Mouse (Mus musculus): ENCODE data around the gene Pir.

Pir gene

DNA sequence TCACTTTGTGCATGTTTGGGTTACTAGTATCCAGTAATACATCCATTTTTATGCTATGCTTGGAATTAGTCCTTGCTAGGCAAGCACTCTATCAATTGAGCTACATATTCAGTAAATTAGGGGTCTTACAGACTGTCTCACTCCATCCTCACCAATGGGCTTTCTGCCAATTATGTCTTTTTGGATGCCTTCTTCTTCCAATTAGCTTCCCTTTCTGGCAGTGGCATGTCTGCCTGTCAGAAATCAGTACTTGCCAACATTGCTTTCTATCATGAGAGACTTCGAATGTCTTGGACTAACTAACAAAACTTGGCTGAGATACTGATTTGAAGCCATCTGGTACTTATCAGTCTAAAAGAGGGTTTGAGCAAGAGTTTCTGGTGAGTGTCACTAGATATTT lies 44.7 kb downstream of the Pir start:
- no peak for TF ChIP-seq GATA4 (IDR thresholded peaks at IDR 0.05; ENCODE audit: insufficient replicate concordance, low read length)

DNA sequence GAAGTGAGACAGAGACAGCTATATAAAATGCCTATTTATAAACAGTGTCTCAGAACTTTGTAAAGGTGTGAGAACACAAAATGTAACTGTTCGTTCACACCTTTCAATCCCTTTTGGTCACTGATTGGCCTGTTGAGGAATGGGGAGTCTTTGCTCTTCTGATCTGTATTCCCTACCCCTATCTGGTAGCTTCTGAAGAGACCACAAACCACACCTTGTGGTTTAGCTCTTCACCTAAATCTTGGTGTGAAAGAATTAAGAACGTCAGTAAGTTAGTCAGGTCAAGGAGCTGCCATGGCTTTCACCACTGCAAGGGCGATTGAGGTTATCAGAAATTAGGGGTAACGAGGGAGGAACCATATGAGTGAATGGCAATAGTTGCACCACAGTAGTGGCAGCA lies 49.4 kb downstream of the Pir start:
- TF ChIP-seq GATA4 (IDR thresholded peaks at IDR 0.05; ENCODE audit: insufficient replicate concordance, low read length): no peak

DNA sequence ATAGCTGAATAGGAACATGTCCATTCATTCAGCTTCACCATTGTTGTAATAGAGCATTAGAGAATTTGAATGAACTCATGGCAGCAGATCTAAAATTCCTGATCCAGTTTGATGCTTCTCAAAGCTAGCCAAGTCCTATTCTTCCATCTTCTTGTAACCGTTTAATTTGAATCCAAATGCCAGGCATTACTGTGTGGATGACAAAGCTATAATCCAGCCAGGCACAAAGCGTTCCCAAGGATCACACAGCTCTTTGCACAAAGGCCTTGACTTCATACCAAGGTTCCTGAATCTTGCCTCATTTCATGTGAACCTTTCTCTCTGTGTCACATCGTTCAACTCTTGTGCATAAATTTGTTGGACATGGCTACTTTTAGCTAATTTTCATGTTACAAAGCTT lies 50.9 kb downstream of the Pir start:
- TF ChIP-seq GATA4 (IDR thresholded peaks at IDR 0.05; ENCODE audit: insufficient replicate concordance, low read length): no peak

DNA sequence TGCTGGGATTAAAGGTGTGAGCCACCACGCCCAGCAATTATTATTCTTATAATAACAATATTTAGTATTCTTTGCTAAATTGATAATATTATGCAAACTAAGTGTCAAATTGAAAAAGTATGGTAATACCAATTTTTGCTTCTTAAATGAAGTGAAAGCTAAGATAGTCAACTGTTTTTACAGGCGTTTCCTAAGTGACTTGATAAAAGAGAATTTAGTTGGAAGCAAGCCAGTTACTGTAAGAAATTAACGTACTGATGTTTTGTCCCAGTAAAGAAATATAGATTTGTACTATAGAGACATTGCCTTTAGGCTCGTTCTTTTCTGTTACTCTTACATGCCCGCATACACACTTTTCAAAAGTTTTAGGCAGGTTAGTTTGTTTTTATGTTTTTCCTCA lies 53.3 kb downstream of the Pir start:
- no peak for TF ChIP-seq GATA4 (IDR thresholded peaks at IDR 0.05; ENCODE audit: insufficient replicate concordance, low read length)

DNA sequence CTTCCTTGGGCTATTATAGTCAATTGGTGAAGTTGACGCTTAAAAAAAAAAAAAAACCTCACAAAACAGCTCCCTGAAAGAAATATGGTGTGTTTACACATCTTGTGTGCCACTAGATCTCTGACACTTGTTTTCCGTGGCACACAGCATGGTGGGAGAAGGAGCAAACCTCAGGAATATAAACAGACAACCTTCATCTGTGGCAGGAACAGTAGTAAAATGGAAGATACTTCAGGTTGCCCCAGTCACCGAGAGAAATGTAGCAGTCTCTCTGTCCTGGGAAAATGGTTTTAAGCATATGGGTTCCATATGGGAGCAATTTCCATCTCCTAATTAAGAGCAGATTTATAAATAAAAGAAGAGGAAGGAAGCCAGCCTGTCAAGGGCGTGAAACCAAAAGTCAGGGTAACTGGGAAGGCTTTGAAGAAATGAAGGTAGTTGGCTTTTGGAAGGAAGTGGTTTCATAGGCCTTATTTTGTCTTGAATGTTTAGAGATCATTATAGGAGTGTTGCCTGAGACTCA lies 54.3 kb downstream of the Pir start:
- no peak for TF ChIP-seq GATA4 (IDR thresholded peaks at IDR 0.05; ENCODE audit: insufficient replicate concordance, low read length)

DNA sequence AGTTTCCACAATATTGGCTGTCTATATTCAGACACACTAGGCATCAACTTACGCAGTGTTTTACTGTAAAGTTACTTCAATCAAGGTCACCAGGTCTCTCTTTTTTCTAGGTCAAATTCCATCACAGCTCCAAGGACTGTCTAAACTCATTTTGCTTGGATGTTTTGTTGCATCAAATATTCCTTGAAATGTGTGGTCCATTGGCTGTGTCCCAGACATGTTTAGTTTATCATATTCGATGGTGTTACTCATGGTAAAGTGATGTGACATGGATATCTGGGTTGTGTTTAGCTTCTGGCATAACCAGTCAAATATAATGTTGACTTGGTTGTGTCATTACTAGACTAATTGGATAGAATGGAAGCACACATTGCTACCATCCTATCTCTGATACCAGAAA lies 61.2 kb downstream of the Pir start:
- TF ChIP-seq GATA4 (IDR thresholded peaks at IDR 0.05; ENCODE audit: insufficient replicate concordance, low read length): no peak

DNA sequence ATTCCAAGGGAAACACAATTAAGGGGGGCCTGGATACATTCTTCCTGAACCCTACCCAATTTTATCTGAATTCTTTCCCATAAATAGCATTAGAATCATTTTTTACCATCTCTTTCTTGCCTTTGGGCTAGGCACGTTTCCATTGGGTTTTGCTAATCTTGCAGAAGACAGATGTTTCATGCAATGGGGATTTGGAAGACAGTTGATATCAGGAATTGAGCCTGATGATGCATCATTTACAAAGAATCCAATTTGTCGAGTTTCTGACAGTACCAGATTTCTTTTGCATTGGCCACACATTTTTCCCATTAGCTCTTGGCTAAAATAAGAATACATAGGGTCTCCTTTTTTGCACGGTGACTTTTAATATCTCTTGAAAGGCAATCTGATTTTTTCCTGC lies 61.6 kb downstream of the Pir start:
- TF ChIP-seq GATA4 (IDR thresholded peaks at IDR 0.05; ENCODE audit: insufficient replicate concordance, low read length): no peak

DNA sequence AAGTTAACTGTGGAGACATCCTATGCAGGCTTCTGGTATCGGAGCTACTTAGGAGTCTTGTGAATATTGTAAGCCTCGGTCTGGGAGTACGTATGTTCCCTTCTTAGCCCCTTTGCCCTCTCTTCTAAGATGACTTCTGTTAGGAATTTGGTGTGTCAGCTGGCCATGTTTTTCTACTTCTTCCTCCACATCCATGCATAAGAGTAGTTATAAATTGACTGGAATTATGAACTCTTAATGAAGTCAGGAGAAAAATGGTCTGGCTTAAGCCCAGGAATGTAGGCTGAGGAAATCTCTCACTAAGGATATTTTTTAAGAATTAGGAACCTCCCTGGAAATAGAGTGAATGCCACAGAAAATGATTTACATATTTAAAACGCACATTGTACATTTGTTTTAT lies 69.4 kb downstream of the Pir start:
- TF ChIP-seq GATA4 (IDR thresholded peaks at IDR 0.05; ENCODE audit: insufficient replicate concordance, low read length): no peak

DNA sequence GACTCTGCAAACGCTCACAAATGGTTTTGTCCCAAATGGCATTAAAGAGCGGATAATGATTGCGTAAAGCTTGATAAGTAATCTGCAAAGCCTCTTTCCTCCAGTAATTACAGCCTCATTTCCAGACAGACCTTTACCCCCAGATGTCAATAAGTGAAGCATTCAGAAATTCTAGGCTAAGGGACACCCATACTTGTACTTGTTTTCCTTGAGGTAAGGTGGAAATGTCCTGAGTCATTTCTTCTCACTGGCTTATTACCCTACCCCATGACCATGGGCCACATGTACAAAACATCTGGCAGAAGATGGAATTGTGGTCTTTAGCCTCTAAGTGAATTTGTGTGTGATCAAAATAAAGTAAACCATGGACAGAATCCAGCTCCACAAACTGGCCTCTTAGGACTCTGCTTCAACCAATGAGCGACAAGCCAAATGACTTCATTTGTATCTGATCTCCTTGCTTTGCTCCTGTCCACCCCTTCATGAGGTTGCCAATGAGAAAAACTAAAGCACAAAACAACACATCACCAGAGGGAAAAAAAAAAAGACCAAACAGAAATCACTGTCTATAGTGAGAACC lies 76.3 kb downstream of the Pir start:
- TF ChIP-seq GATA4 (IDR thresholded peaks at IDR 0.05; ENCODE audit: insufficient replicate concordance, low read length): no peak

DNA sequence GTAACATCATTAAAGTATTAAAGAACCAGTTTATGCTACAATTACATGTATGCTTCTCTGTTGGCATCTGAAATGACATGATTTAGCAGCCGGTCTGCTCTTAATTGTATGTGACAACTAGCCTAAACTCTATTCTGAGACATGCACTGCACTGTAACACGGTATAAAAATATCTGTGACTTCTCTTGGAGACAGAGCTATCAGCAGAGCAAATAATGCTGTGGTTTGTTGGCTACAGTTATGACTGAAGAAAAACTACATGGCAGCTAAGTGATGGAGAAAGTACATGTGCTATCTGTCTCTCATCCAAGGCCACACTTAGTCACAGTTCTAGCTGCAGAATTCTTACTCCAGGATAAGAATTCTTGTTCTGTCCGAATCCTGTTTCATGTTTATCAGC lies 79.8 kb downstream of the Pir start:
- no peak for TF ChIP-seq GATA4 (IDR thresholded peaks at IDR 0.05; ENCODE audit: insufficient replicate concordance, low read length)

DNA sequence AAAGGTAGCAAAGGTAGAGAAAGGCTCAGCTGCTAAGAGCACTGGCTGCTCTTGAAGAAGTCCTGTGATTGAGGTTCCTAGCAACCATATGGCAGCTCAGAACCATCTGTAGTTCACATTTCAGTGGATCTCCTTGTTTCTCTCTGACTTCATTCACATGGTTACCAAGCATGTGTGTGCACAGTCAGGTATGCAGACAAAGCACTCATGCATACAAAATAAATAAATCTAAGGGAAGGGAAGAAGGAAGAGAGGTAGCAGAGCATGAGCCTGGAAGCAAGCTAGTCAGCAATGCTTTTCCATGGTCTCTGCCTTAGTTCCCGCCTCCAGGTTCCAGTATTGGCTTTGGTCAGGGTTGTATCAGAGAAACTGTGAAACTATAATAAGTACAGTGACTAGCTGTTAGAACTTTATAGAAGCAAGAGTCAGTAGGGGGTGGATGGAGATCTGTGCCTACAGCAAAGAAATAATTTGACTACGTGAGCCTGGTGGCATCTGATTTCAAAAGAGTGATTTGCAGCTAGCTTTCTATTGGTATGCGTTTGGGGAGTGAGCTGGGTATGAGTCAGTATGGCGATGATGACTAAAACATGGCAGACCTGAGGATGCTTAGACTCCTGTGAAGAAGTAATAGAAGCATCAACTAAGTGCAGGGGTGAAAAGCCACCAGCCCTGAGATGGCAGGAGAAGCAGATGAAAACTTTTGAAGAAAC lies 96.1 kb downstream of the Pir start:
- TF ChIP-seq GATA4 (IDR thresholded peaks at IDR 0.05; ENCODE audit: insufficient replicate concordance, low read length): no peak

DNA sequence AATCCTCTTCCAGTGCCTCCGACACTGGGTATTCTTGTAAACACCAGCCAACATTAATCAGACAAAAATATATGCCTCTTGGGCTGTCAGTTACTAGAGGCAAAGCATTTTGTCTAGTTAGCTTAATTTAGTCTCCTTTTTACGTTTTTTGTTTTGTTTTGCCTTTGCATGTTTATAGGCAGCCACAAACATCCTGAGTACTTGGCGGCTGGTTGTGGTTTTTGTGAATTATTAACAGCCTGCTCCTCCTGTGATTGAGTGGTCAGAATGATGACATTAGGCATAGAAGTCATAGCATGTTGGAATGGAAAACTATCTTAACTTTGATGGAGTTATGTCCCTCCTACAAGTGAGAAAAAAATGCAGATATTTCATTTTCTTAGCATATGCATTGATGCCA lies 101.4 kb downstream of the Pir start:
- TF ChIP-seq GATA4 (IDR thresholded peaks at IDR 0.05; ENCODE audit: insufficient replicate concordance, low read length): no peak

DNA sequence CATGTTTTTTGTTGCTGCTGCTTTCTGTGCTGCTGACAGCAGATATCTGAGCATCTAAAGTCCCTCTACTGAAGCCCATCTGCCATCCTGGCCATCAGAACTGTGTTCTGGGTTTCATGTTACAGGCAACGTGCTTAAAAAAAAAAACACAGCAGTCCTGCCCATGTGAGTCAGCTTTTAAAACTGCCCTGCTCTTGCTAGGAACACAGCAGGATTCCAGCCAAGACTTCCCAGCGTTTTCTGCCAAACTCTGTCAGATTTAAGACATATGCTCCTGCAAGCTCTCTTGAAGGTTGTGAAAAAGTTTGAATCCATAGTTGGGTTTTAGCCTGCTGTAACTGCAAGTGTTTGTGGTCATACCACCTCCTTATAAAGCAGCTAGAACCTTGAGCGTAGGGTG lies 103.9 kb downstream of the Pir start, which contains the start of gene Vegfd:
Vegfd (plus strand) TSS at position 298 of the 400 bp plus-strand sequence.
- no peak for TF ChIP-seq GATA4 (IDR thresholded peaks at IDR 0.05; ENCODE audit: insufficient replicate concordance, low read length)

DNA sequence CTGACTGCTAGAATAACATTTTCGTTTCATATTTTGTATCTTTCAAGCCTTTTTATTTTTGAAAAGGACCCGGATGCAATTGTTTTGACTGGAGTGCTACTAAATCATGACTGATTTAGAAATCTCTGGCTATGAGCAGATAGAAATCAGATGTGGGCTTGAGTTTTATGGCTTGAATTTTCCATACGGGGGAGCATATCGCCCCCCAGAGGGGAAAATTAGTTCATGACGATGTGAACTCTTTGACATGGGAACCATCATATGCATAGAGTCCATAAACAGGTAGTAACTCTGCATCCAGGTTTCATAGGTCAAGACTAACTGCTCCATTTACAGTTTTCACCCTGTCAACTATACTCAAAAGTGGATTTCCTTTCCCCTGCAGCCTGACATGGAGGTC lies 105.4 kb downstream of the Pir start:
- no peak for TF ChIP-seq GATA4 (IDR thresholded peaks at IDR 0.05; ENCODE audit: insufficient replicate concordance, low read length)

DNA sequence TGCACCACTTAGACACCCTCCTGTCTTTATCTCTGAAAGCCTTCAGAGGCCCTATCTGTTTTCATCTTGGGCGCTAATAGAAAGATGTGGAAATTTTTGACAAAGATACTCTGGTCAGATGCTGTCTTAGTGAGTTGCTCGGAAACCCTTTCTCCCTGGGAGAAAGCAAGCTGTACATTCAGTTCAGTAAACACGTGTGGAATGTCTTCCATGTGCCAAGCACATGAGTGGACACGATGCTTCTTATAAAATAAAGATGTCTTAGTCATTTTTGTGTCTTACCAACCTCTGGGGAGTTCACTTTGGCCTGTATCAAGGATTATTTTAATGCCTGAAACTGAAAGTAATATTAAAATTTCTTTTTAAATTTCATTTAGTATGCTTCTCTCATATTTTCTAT lies 110.5 kb downstream of the Pir start:
- no peak for TF ChIP-seq GATA4 (IDR thresholded peaks at IDR 0.05; ENCODE audit: insufficient replicate concordance, low read length)

DNA sequence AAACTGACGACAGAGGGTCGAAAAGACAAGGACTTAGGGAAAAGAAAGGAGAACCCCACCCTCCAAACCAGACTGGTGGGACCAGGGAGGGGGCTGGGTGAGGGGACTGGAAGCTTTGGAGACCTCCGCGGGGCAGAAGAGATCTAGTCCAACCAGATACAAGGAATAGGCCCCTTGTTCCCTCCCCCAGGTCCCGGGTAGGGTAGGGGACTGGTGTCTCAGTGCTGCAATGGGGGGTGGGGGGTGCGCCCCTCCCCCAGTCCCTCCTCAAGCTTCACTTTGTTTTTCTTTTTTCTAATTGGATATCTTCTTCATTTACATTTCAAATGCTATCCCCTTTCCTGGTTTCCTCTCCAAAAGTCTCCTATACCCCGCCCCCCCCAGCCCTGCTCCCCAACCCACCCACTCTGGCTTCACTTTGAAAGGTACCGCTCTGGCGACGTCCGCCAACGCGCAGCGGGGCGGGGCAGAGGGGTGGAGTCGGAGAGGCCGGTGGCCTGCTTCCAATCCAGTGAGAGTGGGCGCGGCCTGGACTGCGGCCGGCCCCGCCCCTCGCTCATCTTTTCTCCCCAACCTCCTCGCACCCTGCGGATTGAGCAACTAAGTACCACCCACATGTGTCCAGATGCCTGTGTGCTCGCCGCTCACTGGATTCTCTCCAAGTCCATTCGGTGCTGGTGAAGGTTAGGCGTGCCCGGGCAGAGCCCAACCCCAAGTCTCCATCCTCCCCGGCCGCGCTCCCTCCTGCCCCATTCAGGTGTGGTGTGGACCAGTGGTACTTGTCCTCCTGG lies 112.6 kb downstream of the Pir start:
- no peak for TF ChIP-seq GATA4 (IDR thresholded peaks at IDR 0.05; ENCODE audit: insufficient replicate concordance, low read length)
